Mouse (Mus musculus): ENCODE results near the gene Myo18a. TPM values are rescaled to one million over a fixed set of nuclear protein-coding genes. Genes with fewer than 3 reads are reported as not detected.

Gene Myo18a
- polyA plus RNA-seq, 1 experiment from 2014 or later, result 114 TPM

DNA sequence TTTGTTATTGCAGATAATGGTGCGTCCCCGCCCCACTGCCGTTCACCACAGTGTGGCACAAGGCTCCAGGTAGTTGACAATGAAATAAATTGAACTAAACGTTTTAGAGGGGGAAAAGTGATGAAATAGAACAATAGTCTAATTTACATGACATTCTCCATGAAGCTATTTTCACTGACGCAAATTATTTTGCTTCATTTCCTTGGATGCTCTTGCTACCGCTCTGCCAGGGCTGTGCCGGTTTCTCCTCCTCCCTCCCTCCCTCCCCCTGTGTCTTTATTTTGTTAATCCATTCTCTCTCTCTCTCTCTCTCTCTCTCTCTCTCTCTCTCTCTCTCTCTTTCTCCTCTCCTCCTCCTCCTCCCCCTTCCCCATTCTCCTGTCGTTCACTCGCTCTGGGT lies 95.5 kb downstream of the Myo18a start:
- Histone ChIP-seq H3K4me1 (ENCODE audit: control insufficient read depth in 2 of 2, insufficient read depth in 2 of 2, low read length in 2 of 2) (no peaks in the 10 kb centered on the region; a peak in 1 of 4 replicates), H3K27ac (replicated peaks in 1 of 2; ENCODE audit: control insufficient read depth in 1 of 2, insufficient read depth in 1 of 2, low read depth in 2 of 2, low read length in 2 of 2) (no peak overlapping the region), H3K9ac (ENCODE audit: low read length) (no peak overlapping the region), H3K36me3 (ENCODE audit: control insufficient read depth, insufficient read depth, low read length) (peaks cover 99% of the 10 kb centered on the region), H3K27me3 (ENCODE audit: control insufficient read depth, insufficient read depth, low read length) (no peaks in the 10 kb centered on the region), H3K9me3 (ENCODE audit: control insufficient read depth, low read length) (no peaks in the 10 kb centered on the region), H3K4me2 (ENCODE audit: low read length) (no peak overlapping the region), H3K4me3 (ENCODE audit: control insufficient read depth in 1 of 2, insufficient read depth in 1 of 2, low read depth in 1 of 2, low read length in 2 of 2) (no peak overlapping the region)
- no peak for ATAC-seq (ENCODE audit: insufficient number of reproducible peaks, insufficient read depth, low FRiP score, low read depth)
- WGBS, result 58% methylated on average over 9 of the region's 9 CpGs

GRCm38 (mm10) chr11:77860947-77861346 lies 97.9 kb downstream of the Myo18a start:
- H3K4me1 ChIP-seq (ENCODE audit: control insufficient read depth in 2 of 2, insufficient read depth in 2 of 2, low read length in 2 of 2), result no peaks in the 10 kb centered on the region; a peak in 1 of 4 replicates
- H3K36me3 ChIP-seq (ENCODE audit: control insufficient read depth, insufficient read depth, low read length), result peaks cover 99% of the 10 kb centered on the region
- no peak for ATAC-seq (ENCODE audit: insufficient number of reproducible peaks, insufficient read depth, low FRiP score, low read depth)
- no peaks in the 10 kb centered on the region for H3K9me3 ChIP-seq (ENCODE audit: control insufficient read depth, low read length)
- H3K27me3 ChIP-seq (ENCODE audit: control insufficient read depth, insufficient read depth, low read length), result no peaks in the 10 kb centered on the region
- no peak overlapping the region for H3K4me3 ChIP-seq (ENCODE audit: control insufficient read depth in 1 of 2, insufficient read depth in 1 of 2, low read depth in 1 of 2, low read length in 2 of 2)
- H3K27ac ChIP-seq (replicated peaks in 1 of 2; ENCODE audit: control insufficient read depth in 1 of 2, insufficient read depth in 1 of 2, low read depth in 2 of 2, low read length in 2 of 2), result no peak overlapping the region
- H3K4me2 ChIP-seq (ENCODE audit: low read length), result no peak overlapping the region
- 74% methylated on average over 9 of the region's 9 CpGs for WGBS
- no peak overlapping the region for H3K9ac ChIP-seq (ENCODE audit: low read length)

GRCm38 (mm10) chr11:77862887-77863286 lies 99.8 kb downstream of the Myo18a start:
- Histone ChIP-seq H3K4me3 (ENCODE audit: control insufficient read depth in 1 of 2, insufficient read depth in 1 of 2, low read depth in 1 of 2, low read length in 2 of 2) (no peak overlapping the region), H3K4me2 (ENCODE audit: low read length) (no peak overlapping the region), H3K9ac (ENCODE audit: low read length) (no peak overlapping the region), H3K9me3 (ENCODE audit: control insufficient read depth, low read length) (no peaks in the 10 kb centered on the region), H3K27ac (replicated peaks in 1 of 2; ENCODE audit: control insufficient read depth in 1 of 2, insufficient read depth in 1 of 2, low read depth in 2 of 2, low read length in 2 of 2) (no peak overlapping the region), H3K36me3 (ENCODE audit: control insufficient read depth, insufficient read depth, low read length) (peaks cover 95% of the 10 kb centered on the region), H3K27me3 (ENCODE audit: control insufficient read depth, insufficient read depth, low read length) (no peaks in the 10 kb centered on the region), H3K4me1 (ENCODE audit: control insufficient read depth in 2 of 2, insufficient read depth in 2 of 2, low read length in 2 of 2) (peaks cover 5 to 12% of the 10 kb centered on the region in 2 experiments)
- ATAC-seq (ENCODE audit: insufficient number of reproducible peaks, insufficient read depth, low FRiP score, low read depth), result no peak
- WGBS, result 83% methylated on average over 7 of the region's 7 CpGs

DNA sequence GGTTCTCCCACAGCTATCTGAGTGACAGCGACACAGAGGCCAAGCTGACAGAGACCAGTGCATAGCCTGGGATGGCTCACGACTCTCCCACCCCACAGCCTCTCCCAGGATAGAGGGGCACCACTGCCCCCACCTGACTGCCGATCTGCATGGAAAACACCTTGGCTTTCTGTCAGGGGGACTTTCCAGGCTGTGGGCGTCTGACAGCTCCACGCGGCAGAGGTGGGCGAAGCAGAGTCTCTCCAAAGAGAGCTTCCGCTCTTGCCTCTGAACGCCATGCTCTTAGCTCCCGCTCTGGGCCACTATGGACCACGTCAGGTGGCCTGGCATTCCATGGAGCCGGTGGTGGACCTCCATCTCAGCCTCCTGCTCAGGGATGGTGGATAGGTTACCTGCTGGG lies 101.7 kb downstream of the Myo18a start:
- Histone ChIP-seq H3K4me2 (ENCODE audit: low read length) (no peak overlapping the region), H3K4me3 (ENCODE audit: control insufficient read depth in 1 of 2, insufficient read depth in 1 of 2, low read depth in 1 of 2, low read length in 2 of 2) (no peak overlapping the region), H3K4me1 (ENCODE audit: control insufficient read depth in 2 of 2, insufficient read depth in 2 of 2, low read length in 2 of 2) (peaks cover 5 to 13% of the 10 kb centered on the region in 2 experiments), H3K36me3 (ENCODE audit: control insufficient read depth, insufficient read depth, low read length) (peaks cover 82% of the 10 kb centered on the region), H3K27me3 (ENCODE audit: control insufficient read depth, insufficient read depth, low read length) (no peaks in the 10 kb centered on the region), H3K9ac (ENCODE audit: low read length) (no peak overlapping the region), H3K27ac (replicated peaks in 1 of 2; ENCODE audit: control insufficient read depth in 1 of 2, insufficient read depth in 1 of 2, low read depth in 2 of 2, low read length in 2 of 2) (no peak overlapping the region), H3K9me3 (ENCODE audit: control insufficient read depth, low read length) (no peaks in the 10 kb centered on the region)
- 66% methylated on average over 12 of the region's 12 CpGs for WGBS
- no peak for ATAC-seq (ENCODE audit: insufficient number of reproducible peaks, insufficient read depth, low FRiP score, low read depth)

DNA sequence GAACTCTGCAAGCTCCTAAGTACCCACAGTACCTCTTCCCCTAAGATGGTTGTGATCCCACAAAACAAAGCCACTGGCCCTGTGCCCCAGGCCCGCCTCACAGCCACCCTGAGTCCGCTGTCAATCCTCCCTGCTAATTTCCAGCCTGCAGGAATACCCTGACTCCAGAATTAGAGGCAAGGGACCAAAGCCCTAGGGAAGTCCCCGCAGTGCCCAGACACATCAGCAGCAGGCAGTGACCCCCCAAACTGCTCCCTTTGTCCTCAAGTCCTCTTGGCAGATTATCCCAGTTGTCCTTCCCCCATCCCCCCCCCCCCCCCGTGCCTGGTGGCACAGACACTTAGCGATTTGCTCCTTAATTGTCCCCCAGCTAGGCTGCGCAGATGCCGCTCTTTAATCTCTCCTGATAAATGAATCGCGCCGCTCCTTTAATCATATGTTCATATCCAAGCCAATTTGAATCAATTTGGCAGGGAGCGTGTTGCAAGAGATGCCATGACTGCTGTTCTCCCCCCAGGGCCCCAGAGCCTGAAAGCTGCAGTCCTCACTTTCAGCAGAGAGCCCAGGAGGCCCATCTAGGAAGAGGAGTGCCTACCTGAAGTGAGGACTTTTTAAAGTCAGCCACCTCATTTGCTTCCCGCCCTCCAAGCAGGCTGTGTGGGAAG lies 104.5 kb downstream of the Myo18a start:
- WGBS, result 35% methylated on average over 9 of the region's 12 CpGs
- no peak overlapping the region for H3K4me3 ChIP-seq (ENCODE audit: control insufficient read depth in 1 of 2, insufficient read depth in 1 of 2, low read depth in 1 of 2, low read length in 2 of 2)
- no peaks in the 10 kb centered on the region for H3K27me3 ChIP-seq (ENCODE audit: control insufficient read depth, insufficient read depth, low read length)
- no peaks in the 10 kb centered on the region for H3K9me3 ChIP-seq (ENCODE audit: control insufficient read depth, low read length)
- peaks cover 12 to 27% of the 10 kb centered on the region in 2 experiments for H3K4me1 ChIP-seq (ENCODE audit: control insufficient read depth in 2 of 2, insufficient read depth in 2 of 2, low read length in 2 of 2)
- H3K36me3 ChIP-seq (ENCODE audit: control insufficient read depth, insufficient read depth, low read length), result peaks cover 54% of the 10 kb centered on the region
- 0 out of 4 replicates have a peak overlapping the region, but pooled peaks of 1 of the 2 experiments have one; percentile 14 for H3K27ac ChIP-seq (replicated peaks in 1 of 2; ENCODE audit: control insufficient read depth in 1 of 2, insufficient read depth in 1 of 2, low read depth in 2 of 2, low read length in 2 of 2)
- H3K4me2 ChIP-seq (ENCODE audit: low read length), result no peak overlapping the region
- no peak overlapping the region for H3K9ac ChIP-seq (ENCODE audit: low read length)
- ATAC-seq (ENCODE audit: insufficient number of reproducible peaks, insufficient read depth, low FRiP score, low read depth), result no peak

DNA sequence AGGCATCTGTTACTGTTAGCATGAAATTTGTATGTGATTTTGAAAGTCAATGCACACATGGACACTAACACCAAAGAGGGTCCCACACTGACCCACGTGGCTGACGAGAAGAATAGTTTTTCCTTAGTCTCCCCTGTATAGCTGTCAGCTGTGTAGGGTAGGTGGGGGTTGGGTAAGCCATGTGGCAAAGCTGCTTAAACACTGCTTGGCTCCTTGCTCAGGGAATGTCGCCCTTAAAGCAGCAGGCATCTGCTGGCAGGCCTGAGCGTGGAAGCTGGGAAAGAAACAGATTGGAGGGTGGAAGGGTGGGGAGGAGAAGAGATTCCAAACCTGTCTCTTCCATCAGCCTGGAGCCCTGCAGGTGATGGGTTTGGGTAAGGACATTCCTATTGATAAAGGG lies 108.4 kb downstream of the Myo18a start:
- Histone ChIP-seq H3K9me3 (ENCODE audit: control insufficient read depth, low read length) (no peaks in the 10 kb centered on the region), H3K27me3 (ENCODE audit: control insufficient read depth, insufficient read depth, low read length) (no peaks in the 10 kb centered on the region), H3K36me3 (ENCODE audit: control insufficient read depth, insufficient read depth, low read length) (peaks cover 16% of the 10 kb centered on the region), H3K4me3 (ENCODE audit: control insufficient read depth in 1 of 2, insufficient read depth in 1 of 2, low read depth in 1 of 2, low read length in 2 of 2) (no peak overlapping the region), H3K27ac (replicated peaks in 1 of 2; ENCODE audit: control insufficient read depth in 1 of 2, insufficient read depth in 1 of 2, low read depth in 2 of 2, low read length in 2 of 2) (peak overlapping the region in 1 of 2 experiments; percentile 14; a peak in 1 of 4 replicates), H3K4me2 (ENCODE audit: low read length) (no peak overlapping the region), H3K9ac (ENCODE audit: low read length) (no peak overlapping the region), H3K4me1 (ENCODE audit: control insufficient read depth in 2 of 2, insufficient read depth in 2 of 2, low read length in 2 of 2) (peaks cover 26 to 50% of the 10 kb centered on the region in 2 experiments)
- WGBS, result 20% methylated on average over 4 of the region's 4 CpGs
- ATAC-seq (ENCODE audit: insufficient number of reproducible peaks, insufficient read depth, low FRiP score, low read depth), result no peak

- no peak overlapping the region for H3K27ac ChIP-seq (replicated peaks in 1 of 2; ENCODE audit: control insufficient read depth in 1 of 2, insufficient read depth in 1 of 2, low read depth in 2 of 2, low read length in 2 of 2)
- H3K4me1 ChIP-seq (ENCODE audit: control insufficient read depth in 2 of 2, insufficient read depth in 2 of 2, low read length in 2 of 2), result peaks cover 31 to 52% of the 10 kb centered on the region in 2 experiments
- H3K36me3 ChIP-seq (ENCODE audit: control insufficient read depth, insufficient read depth, low read length), result peaks cover 8% of the 10 kb centered on the region; the same call in 1 of the 2 replicates
- H3K4me2 ChIP-seq (ENCODE audit: low read length), result peak overlapping the region; percentile 56
- no peaks in the 10 kb centered on the region for H3K9me3 ChIP-seq (ENCODE audit: control insufficient read depth, low read length)
- H3K9ac ChIP-seq (ENCODE audit: low read length), result peak overlapping the region; percentile 46
- no peak for ATAC-seq (ENCODE audit: insufficient number of reproducible peaks, insufficient read depth, low FRiP score, low read depth)
- no peaks in the 10 kb centered on the region for H3K27me3 ChIP-seq (ENCODE audit: control insufficient read depth, insufficient read depth, low read length)
- 0 out of 4 replicates have a peak overlapping the region, but pooled peaks of 1 of the 2 experiments have one; percentile 8 for H3K4me3 ChIP-seq (ENCODE audit: control insufficient read depth in 1 of 2, insufficient read depth in 1 of 2, low read depth in 1 of 2, low read length in 2 of 2)
- 2% methylated on average over 11 of the region's 11 CpGs for WGBS
Measured at GRCm38 (mm10) chr11:77872236-77872635, 109.2 kb downstream of the Myo18a start.
